Mouse (Mus musculus): ENCODE measurements at regions not wholly inside any gene's neighbourhood (a gene's known extent, or its start where the extent isn't known, plus 50 kb on each side); places are given as distances from the start of the nearest gene placed in this dataset.

- DNase-seq (ENCODE audit: low read depth, low spot score), result no peak
Observed at GRCm38 (mm10) chr13:34576392-34576791, 76.9 kb downstream of the Pxdc1 start.

GRCm38 (mm10) chr13:34575997-34576314 lies 77.3 kb downstream of the Pxdc1 start:
- DNase-seq (ENCODE audit: low read depth, low spot score), result no peak

DNA sequence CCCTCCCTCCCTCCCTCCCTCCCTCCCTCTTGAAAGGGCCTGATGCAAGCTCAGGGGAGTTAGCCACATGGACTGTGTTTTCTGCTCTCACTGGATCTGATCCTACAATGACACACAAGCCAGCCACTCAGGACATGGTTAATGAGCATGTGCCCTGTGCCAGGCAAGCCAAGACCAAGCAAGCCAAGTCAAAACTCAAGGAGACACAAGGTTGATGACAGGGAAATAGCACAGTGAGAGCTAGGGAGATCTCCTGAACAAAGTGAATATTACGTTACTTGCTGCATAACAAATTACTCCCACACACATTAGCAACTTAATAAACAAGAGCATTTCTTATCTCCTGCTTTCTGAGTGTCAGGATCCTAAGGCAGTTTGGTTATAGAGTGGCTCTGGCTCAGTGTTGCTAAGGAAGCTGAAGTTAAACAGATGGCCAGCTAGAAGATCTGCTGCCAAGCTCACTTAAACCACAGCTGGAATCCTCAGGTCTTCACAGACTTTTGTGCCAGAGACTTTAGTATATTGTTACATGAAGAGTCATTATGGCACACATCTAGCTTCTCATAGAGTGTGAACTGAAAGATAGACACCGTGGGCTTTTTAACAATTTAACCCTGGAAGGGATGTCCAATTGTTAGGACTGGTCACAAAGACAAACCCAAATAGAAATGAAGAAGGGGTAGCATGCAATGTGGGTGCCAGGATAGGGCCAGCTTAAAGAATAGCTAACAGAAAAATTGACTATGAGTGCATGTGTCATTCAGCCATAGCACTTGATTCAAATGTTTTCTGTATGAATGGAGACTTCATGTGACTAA lies 77.9 kb downstream of the Pxdc1 start:
- peak; percentile 40 for DNase-seq (ENCODE audit: low read depth, low spot score)

- DNase-seq (ENCODE audit: low read depth, low spot score), result no peak
Observed at GRCm38 (mm10) chr13:34569312-34569711, 84.0 kb downstream of the Pxdc1 start.

GRCm38 (mm10) chr13:34566687-34567086 lies 86.6 kb downstream of the Pxdc1 start:
- peak; percentile 70 for DNase-seq (ENCODE audit: low read depth, low spot score)

DNA sequence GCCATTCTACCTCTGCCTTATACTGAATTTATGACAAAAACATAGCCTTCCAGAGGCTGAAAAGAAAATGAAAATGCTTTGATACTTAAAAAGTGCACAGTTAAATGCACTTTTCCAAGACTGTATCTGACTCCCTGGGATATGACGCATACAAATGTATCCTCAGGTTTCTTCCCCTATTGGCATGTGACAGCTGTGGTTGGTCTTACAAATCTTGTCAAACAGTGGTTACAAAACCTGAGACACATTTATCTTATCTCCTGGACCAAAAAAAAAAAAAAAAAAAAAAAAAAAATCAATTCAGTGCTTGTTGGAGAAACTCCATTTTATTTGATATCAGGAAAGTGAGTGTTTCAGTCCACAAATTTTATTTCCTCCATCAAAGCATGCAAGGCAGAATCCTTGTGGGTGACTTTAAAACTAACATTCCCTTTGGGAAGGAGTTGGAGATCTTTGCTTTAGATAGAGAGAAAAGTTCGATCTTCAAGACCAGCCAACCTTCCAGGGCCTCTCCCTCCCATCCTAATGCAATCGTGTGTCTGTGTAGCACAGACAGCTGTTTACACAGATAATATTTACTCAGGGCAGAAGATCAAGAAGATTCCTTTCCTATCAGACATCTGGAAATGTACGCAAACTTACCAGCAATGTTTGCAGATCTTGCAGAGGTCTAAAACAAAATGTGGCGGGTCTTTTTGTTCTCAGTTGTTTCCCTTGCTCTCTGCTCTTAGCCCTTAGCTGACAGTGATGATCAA lies 103.0 kb downstream of the Pxdc1 start:
- DNase-seq (ENCODE audit: low read depth, low spot score), result no peak

- peak; percentile 74 for DNase-seq (ENCODE audit: low read depth, low spot score)
Observed at GRCm38 (mm10) chr13:34540646-34541045, 112.6 kb downstream of the Pxdc1 start.

GRCm38 (mm10) chr13:34533896-34534295 lies 119.4 kb downstream of the Pxdc1 start:
- peak; percentile 17 for DNase-seq (ENCODE audit: low read depth, low spot score)

DNA sequence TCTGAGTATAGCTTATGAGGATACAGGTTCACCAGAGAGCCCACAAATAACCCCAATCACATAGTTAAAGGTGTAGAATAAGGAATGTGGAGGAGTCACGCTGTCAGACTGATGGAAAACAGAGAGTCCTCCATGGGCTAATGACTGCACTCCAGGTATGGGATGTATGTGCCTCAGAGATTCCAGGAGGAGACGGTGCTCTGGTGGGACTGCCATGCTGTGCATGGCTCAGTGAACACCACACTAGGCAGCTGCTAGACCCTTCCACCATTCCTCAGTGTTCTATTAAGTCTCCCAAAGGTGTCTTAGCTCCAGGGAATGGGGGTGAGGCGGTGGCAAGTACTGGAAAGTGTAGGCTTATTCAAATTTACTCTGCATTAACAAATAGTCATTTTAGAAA lies 142.0 kb downstream of the Pxdc1 start:
- DNase-seq (ENCODE audit: low read depth, low spot score), result no peak

GRCm38 (mm10) chr13:34507224-34507623 lies 146.1 kb downstream of the Pxdc1 start:
- DNase-seq (ENCODE audit: low read depth, low spot score), result no peak

GRCm38 (mm10) chr13:34505861-34506260 lies 147.4 kb downstream of the Pxdc1 start:
- DNase-seq (ENCODE audit: low read depth, low spot score), result no peak

DNA sequence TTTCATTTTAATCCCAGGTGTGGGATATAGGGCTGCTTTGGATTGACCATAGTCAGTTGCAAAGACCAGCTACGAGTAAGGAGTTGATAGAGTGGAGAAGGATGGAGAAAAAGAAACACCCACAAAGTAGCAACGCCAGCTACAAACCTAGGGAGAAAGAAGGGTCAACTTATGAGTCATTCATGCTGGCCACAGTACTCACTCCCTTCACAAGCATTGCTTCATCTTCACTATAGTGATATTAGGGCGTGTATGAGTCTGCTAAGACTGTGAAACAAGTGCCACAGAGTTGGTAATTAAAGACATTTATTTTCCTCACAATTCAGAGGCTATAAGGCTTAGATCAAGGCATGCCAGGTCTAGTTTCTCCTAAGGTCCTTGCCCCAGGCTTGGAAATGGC lies 148.4 kb downstream of the Pxdc1 start:
- DNase-seq (ENCODE audit: low read depth, low spot score), result peak; percentile 58

DNA sequence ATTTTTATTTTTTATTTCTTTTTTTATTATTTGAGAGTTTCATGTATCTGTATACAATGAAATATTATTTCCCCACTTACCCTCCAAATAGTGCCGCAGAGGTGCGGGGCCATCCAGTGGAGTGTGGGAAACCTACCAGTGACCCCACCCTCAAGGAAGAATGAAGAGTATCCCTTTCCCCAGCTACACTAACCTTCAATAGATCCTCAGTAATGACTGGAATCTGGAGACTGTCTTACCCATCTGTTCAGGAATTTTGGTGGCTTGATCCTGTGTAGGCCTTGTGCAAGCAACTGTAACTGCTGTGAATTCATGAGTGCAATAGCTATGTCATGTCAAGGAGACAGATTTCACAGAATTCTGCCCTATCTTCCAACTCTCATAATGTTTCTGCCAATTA lies 153.9 kb upstream of the Slc22a23 start:
- peak; percentile 4 for DNase-seq (ENCODE audit: low read depth, low spot score)

- DNase-seq (ENCODE audit: low read depth, low spot score), result no peak
Observed at GRCm38 (mm10) chr13:34497667-34498066, 152.7 kb upstream of the Slc22a23 start.

DNA sequence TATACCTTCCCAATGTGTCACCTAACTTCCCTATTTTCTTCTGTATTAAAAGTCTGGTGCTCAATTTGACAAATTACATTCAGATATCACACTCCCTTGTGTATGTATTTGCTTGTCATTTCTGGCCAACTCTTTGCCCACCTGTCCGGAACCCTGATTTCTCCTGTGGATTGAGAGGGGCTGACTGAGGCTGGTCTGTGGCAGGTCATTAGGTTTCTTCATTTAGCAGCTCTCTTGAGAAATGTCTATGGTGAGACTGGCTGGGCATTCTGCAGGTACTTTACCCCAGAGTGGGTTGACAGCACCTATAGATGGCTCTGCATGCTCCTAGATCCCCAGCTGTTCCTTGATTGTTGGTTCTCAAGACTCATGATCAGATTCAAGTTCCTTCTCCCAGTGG lies 139.8 kb upstream of the Slc22a23 start:
- DNase-seq (ENCODE audit: low read depth, low spot score), result no peak

- no peak for DNase-seq (ENCODE audit: low read depth, low spot score)
Observed at GRCm38 (mm10) chr13:34481461-34481860, 136.5 kb upstream of the Slc22a23 start.

DNA sequence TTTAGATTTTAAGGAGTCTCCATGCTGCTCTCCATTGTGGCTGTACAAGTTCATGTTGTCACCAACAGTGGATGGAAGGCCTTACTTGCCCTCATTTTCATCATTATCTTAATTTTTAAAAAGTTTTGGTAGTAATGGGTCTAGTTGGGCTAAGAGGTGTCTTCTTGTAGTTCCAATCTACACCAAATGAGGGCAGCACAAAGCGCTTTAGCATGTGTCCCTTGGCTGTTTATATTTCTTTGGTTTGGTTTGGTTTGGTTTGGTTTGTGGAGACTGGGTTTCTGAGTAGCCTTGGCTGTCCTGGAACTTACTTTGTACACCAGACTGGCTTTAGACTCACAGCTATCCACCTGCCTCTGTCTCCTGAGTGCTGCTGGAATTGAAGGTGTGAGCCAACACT lies 125.4 kb upstream of the Slc22a23 start:
- peak; percentile 18 for DNase-seq (ENCODE audit: low read depth, low spot score)

DNA sequence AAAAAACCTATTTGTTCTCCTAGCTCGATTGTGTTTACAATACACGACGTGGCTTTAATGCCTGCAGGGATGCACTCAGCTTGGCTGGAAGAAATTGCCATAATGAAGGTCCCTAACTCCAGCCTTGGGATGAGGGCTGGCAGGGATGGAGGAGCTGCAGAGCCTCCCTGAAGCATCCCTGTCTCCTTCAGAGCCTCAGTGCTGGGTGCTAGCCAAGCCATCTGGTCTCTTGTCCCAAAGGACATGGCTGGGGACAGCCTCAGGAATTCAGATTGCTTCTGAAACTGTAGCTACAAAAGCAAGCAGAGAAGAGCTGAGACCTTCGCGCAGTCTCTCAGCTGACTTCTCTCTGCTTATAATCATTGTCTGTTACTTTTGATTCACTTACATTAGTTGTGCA lies 124.6 kb upstream of the Slc22a23 start:
- peak; percentile 12 for DNase-seq (ENCODE audit: low read depth, low spot score)

DNA sequence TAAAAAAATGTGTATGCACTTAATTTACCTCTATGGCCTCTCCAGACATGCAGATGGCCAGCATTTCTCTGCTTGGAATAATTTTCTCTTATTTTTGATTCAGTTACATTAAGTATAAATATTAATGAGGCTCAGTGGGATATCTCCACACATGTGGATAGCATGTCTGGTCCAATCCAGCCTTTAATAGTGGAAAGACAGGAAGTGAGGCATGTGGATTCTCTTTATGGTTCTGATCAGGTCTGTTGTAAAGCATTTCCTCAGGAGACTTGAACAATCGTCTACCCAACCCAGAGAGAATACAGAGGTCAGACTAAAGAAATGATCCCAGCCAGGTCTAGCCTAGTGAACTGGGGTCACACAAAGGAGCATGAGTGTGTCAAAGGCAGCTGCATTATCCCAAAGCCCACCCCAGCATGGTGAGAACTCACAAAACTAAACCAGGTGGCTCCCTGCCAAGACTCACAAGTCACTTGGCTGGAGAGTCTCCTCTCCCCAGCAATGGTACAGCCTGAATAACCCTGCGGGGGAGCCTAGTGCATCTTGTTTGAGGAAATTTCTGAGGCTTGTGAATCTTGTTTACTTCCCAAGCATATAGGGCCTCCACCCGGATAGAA lies 123.3 kb upstream of the Slc22a23 start:
- DNase-seq (ENCODE audit: low read depth, low spot score), result no peak

DNA sequence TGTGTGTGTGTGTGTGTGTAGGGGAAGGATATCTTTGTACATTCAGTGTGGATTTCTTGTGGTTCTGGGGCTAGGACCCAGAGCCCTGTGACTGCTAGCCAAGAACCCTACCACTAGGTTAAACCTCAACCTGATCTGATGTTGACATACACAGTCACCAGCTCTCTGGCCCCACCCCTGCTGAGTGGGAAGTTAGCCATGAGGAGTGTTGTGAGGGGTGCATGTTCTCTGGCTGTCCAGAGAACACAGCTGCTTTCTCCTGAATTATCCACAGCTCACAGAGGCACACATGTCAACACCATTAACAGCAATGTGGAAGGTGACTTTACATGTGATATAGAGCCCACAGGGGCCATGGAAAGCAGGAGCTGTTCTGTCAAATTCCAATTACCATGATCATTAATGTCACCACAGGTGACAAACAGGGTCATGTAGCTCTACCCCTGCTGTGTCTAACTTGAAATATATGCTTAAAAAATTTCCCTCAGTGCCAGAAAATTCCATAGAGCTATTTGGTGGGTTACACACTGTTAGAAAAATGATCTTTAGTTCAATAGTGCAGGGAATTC lies 121.0 kb upstream of the Slc22a23 start:
- DNase-seq (ENCODE audit: low read depth, low spot score), result peak; percentile 44

DNA sequence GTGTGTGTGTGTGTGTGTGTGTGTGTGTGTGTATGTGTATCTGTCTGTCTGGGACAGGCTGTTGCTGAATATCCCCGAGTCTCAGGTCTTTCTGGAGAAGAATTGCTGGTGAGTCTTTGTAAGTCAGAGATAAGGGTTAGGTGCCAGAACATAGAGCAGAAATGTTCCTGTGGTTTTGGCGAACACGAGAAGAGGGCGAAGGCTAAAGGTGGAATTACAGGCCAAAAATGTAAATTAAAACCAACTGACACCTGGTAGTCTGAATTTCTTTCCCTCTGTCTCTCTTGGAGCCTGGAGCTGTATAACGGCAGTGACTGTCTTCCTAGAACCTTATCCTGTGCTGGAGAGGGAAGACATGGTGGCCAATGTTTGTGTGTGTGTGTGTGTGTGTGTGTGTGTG lies 120.5 kb upstream of the Slc22a23 start:
- peak; percentile 41 for DNase-seq (ENCODE audit: low read depth, low spot score)

- no peak for DNase-seq (ENCODE audit: low read depth, low spot score)
Observed at GRCm38 (mm10) chr13:34464221-34464620, 119.2 kb upstream of the Slc22a23 start.
